Mouse (Mus musculus) E14TG2a.4 (cell line): ENCODE results near the gene Fam53b.

Experiments used
- CTCF ChIP-seq: conservative IDR thresholded peaks from 2 replicates; pipeline ENCODE4 v1.5.1; 2014; ENCODE audit warnings: low read length
- NANOG ChIP-seq: IDR thresholded peaks from 2 replicates; pipeline ENCODE4 v1.6.1; 2014; ENCODE audit warnings: borderline replicate concordance, low read length, mixed read lengths
- POU5F1 ChIP-seq: IDR thresholded peaks from 2 replicates; pipeline ENCODE4 v1.6.1; 2014; ENCODE audit warnings: low read length, borderline replicate concordance

DNA sequence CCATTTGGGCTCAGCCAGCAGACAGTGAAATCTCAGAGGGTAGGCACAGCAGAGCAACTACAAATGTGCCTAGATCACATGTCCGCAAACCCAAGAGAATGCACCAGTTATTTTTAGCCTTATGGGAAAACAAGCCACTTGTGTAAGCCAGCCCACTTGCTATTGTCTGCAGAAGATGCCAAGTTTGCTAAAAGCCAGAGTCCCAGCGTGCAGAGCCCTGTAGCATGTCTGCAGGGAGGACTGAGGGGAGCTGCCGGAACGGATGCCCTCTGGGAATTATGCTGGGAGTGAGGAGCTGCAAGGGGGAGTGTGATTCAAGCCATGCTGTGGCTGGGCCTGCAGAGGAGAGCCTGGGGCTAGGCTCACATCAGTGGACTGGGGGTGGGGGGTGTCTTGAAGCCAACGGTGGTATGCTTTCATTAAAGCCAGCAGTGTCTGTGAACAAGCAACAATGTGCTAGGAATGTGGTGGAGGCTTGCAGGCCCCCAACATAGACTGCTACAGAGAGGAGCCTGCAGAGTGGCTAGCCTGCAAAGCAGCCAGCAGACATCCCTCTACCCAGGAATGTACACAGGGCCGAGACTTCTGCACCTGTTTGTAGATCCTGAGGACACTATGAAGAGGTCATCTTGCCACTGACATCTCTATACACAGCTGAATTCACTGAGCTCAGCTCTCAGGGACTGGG is 99.3 kb downstream of the Fam53b start:
- TF ChIP-seq CTCF (no peak), POU5F1 (no peak), NANOG (no peak)
